In genomic region chr12:72197434-72197833, GRCm38 (mm10) we compare ENCODE assay signal across 29 mouse cellular contexts. TPM values are rescaled to one million over a fixed set of nuclear protein-coding genes. Genes with fewer than 3 reads are reported as not detected.
DNase-seq lines count a peak whose midpoint lies in the region; ATAC-seq and TF ChIP-seq lines count a peak whose summit lies in the region.
"Had no signal": no experiment of that assay in that cellular context is flagged by ENCODE, and none has a peak within 500 bp of the region (broad histone marks: within the 10 kb centered on the region; RNA-seq: fewer than 3 reads in every experiment).

No protein-coding gene starts in this region.

- TF ChIP-seq CTCF in heart, adult 2 months (IDR thresholded peaks at IDR 0.05): no peak
- TF ChIP-seq CTCF in heart, postnatal 0 days (IDR thresholded peaks at IDR 0.05; ENCODE audit: low read depth): no peak
- no peak for TF ChIP-seq CTCF in lung, embryonic 14.5 days (IDR thresholded peaks at IDR 0.05; ENCODE audit: low read depth)
- TF ChIP-seq CTCF in CH12.LX (conservative IDR thresholded peaks at IDR 0.05 in 1 of 2, IDR thresholded peaks at IDR 0.05 in 1 of 2; ENCODE audit: low read depth in 2 of 2, low read length in 2 of 2): no peak

- H3K9ac ChIP-seq in heart, adult 2 months (ENCODE audit: low read depth, low read length): no peak overlapping the region
- H3K9ac ChIP-seq in heart, postnatal 0 days (replicated peaks; ENCODE audit: low read depth, low read length): no peak overlapping the region
- H3K9ac ChIP-seq in heart, embryonic 11.5 days (ENCODE audit: low read depth, low read length): no peak overlapping the region
- H3K9ac ChIP-seq in lung, embryonic 14.5 days: no peak overlapping the region
- no peak overlapping the region for H3K9ac ChIP-seq in CH12.LX (ENCODE audit: insufficient read depth, low read depth)
- H3K9ac ChIP-seq: forebrain, embryonic 13.5 days; hindbrain, embryonic 13.5 days had no signal

- dilution Hi-C loops in CH12.LX (cut with MboI; ENCODE audit: extremely low pct_ligation_motif_present, extremely low pct_unique_long_range_greater_than_20kb, low sequenced_read_pairs): no loop called here

- no peaks in the 10 kb centered on the region for H3K36me3 ChIP-seq in heart, adult 2 months (ENCODE audit: control insufficient read depth, insufficient read depth, low read length)
- no peaks in the 10 kb centered on the region for H3K36me3 ChIP-seq in heart, postnatal 0 days (replicated peaks; ENCODE audit: control insufficient read depth, insufficient read depth, low read length)
- H3K36me3 ChIP-seq in heart, embryonic 11.5 days (ENCODE audit: control insufficient read depth, insufficient read depth, low read length): no peaks in the 10 kb centered on the region
- no peaks in the 10 kb centered on the region for H3K36me3 ChIP-seq in lung, embryonic 14.5 days (ENCODE audit: insufficient read depth)
- H3K36me3 ChIP-seq in CH12.LX (replicated peaks in 1 of 2; ENCODE audit: control insufficient read depth in 1 of 2, insufficient read depth in 1 of 2, low read length in 1 of 2): no peaks in the 10 kb centered on the region
- H3K36me3 ChIP-seq: forebrain, embryonic 10.5 days had no signal

- no peak for TF ChIP-seq RAD21 in CH12.LX (IDR thresholded peaks at IDR 0.05; ENCODE audit: low read depth, low read length)

- peak overlapping the region; percentile 52 for H3K27ac ChIP-seq in heart, adult 2 months
- 0 out of 2 replicates have a peak overlapping the region, but pooled peaks have one; percentile 12 for H3K27ac ChIP-seq in heart, postnatal 0 days (ENCODE audit: low read depth)
- H3K27ac ChIP-seq in heart, embryonic 11.5 days (ENCODE audit: low read depth, low read length): no peak overlapping the region
- no peak overlapping the region for H3K27ac ChIP-seq in lung, embryonic 14.5 days (ENCODE audit: low read depth)
- no peak overlapping the region for H3K27ac ChIP-seq in CH12.LX (ENCODE audit: insufficient read depth, low read depth)
- H3K27ac ChIP-seq: hindbrain, embryonic 13.5 days had no signal

- peaks cover 3% of the 10 kb centered on the region; the same call in 1 of the 2 replicates for H3K4me1 ChIP-seq in heart, adult 2 months (ENCODE audit: control insufficient read depth, insufficient read depth, low read length)
- no peaks in the 10 kb centered on the region for H3K4me1 ChIP-seq in heart, postnatal 0 days (ENCODE audit: control insufficient read depth, insufficient read depth)
- H3K4me1 ChIP-seq in heart, embryonic 11.5 days (ENCODE audit: control insufficient read depth, insufficient read depth, low read length): no peaks in the 10 kb centered on the region
- H3K4me1 ChIP-seq in lung, embryonic 14.5 days (ENCODE audit: insufficient read depth): 0 out of 2 replicates have a peak, but pooled peaks cover 4% of the 10 kb centered on the region
- H3K4me1 ChIP-seq in CH12.LX (ENCODE audit: control insufficient read depth in 1 of 2, insufficient read depth in 2 of 2): peaks cover 12 to 16% of the 10 kb centered on the region in 2 experiments

- H3K9me3 ChIP-seq in heart, postnatal 0 days (replicated peaks; ENCODE audit: control insufficient read depth, low read length): no peaks in the 10 kb centered on the region
- H3K9me3 ChIP-seq in heart, embryonic 11.5 days (replicated peaks; ENCODE audit: control insufficient read depth, low read length): no peaks in the 10 kb centered on the region
- H3K9me3 ChIP-seq in lung, embryonic 14.5 days (ENCODE audit: low read depth, low read length): no peaks in the 10 kb centered on the region
- H3K9me3 ChIP-seq in CH12.LX (replicated peaks; ENCODE audit: low read length): no peaks in the 10 kb centered on the region
- H3K9me3 ChIP-seq: forebrain, embryonic 10.5 days; forebrain, embryonic 13.5 days; hindbrain, embryonic 13.5 days had no signal

- intact Hi-C loops in heart, adult 2 months (cut with DNase I): no loop called here
- intact Hi-C loops in heart, postnatal 25 days (cut with DNase I): no loop called here

- no peak for TF ChIP-seq EP300 in heart, adult 2 months (IDR thresholded peaks at IDR 0.05; ENCODE audit: insufficient read depth, low read depth, low read length)
- TF ChIP-seq EP300 in heart, postnatal 0 days (IDR thresholded peaks at IDR 0.05; ENCODE audit: low read depth): no peak
- TF ChIP-seq EP300 in CH12.LX (IDR thresholded peaks at IDR 0.05; ENCODE audit: low read length): no peak

- in situ Hi-C loops in CH12.LX (cut with MboI; ENCODE audit: low pct_ligation_motif_present, low pct_unique_long_range_greater_than_20kb, low sequenced_read_pairs): no loop called here

- no peak for TF ChIP-seq POLR2A in heart, adult 2 months (IDR thresholded peaks at IDR 0.05; ENCODE audit: insufficient read depth, low read depth, low read length)
- no peak for TF ChIP-seq POLR2A in CH12.LX (IDR thresholded peaks at IDR 0.05; ENCODE audit: low read depth, low read length)

- no peak overlapping the region for H3K4me2 ChIP-seq in heart, postnatal 0 days (ENCODE audit: low read depth, low read length)
- H3K4me2 ChIP-seq in heart, embryonic 11.5 days: no peak overlapping the region
- no peak overlapping the region; the same call in 1 of the 2 replicates for H3K4me2 ChIP-seq in lung, embryonic 14.5 days
- H3K4me2 ChIP-seq in CH12.LX (ENCODE audit: insufficient read depth, low read depth, poor library complexity, severe bottlenecking): no peak overlapping the region

- no peak overlapping the region for H3K4me3 ChIP-seq in heart, adult 2 months
- H3K4me3 ChIP-seq in heart, postnatal 0 days (ENCODE audit: low read depth, low read length): no peak overlapping the region
- H3K4me3 ChIP-seq in heart, embryonic 11.5 days (ENCODE audit: low read depth, low read length): no peak overlapping the region
- no peak overlapping the region for H3K4me3 ChIP-seq in lung, embryonic 14.5 days (ENCODE audit: low read depth, low read length)
- no peak overlapping the region for H3K4me3 ChIP-seq in CH12.LX (replicated peaks in 1 of 3; ENCODE audit: low read depth in 2 of 3, low read length in 2 of 3, poor library complexity in 1 of 3)
- H3K4me3 ChIP-seq: forebrain, embryonic 10.5 days; forebrain, embryonic 13.5 days; hindbrain, embryonic 13.5 days had no signal

- 32% methylated on average over 7 of the region's 7 CpGs for WGBS in heart, adult 2 months
- WGBS in heart, postnatal 0 days: 38% methylated on average over 7 of the region's 7 CpGs
- WGBS in heart, embryonic 11.5 days (ENCODE audit: insufficient replicate concordance): 59% methylated on average over 7 of the region's 7 CpGs
- 45% methylated on average over 7 of the region's 7 CpGs for WGBS in lung, embryonic 14.5 days

- no peaks in the 10 kb centered on the region for H3K27me3 ChIP-seq in heart, adult 2 months (ENCODE audit: control insufficient read depth, insufficient read depth, low read length)
- H3K27me3 ChIP-seq in heart, postnatal 0 days (ENCODE audit: control insufficient read depth, insufficient read depth, low read length): no peaks in the 10 kb centered on the region
- H3K27me3 ChIP-seq in heart, embryonic 11.5 days (ENCODE audit: control insufficient read depth, insufficient read depth, low read length): no peaks in the 10 kb centered on the region
- H3K27me3 ChIP-seq in lung, embryonic 14.5 days (ENCODE audit: insufficient read depth, low read length): no peaks in the 10 kb centered on the region
- H3K27me3 ChIP-seq in CH12.LX (replicated peaks): no peaks in the 10 kb centered on the region
- H3K27me3 ChIP-seq: forebrain, embryonic 13.5 days; hindbrain, embryonic 13.5 days had no signal

- ATAC-seq in heart, postnatal 0 days (ENCODE audit: insufficient read depth, low read depth): 0 out of 2 replicates have a peak, but pooled peaks have one; percentile 24
- no peak for ATAC-seq in heart, embryonic 11.5 days (replicated peaks; ENCODE audit: insufficient number of reproducible peaks, low FRiP score, low TSS enrichment)
- peak; percentile 44; the same call in 1 of the 2 replicates for ATAC-seq in lung, embryonic 14.5 days (ENCODE audit: insufficient read depth)
- ATAC-seq: inflammation-experienced regulatory T-cells, adult 6 months had no signal

- no peak for DNase-seq in heart, adult 2 months
- no peak for DNase-seq in heart, postnatal 25 days (ENCODE audit: low spot score)
- no peak for DNase-seq in heart, postnatal 0 days (ENCODE audit: low spot score)
- peak; percentile 54 for DNase-seq in lung, embryonic 14.5 days
- no peak for DNase-seq in lung, postnatal 36 days
- no peak for DNase-seq in CH12.LX (ENCODE audit: extremely low read depth)
- DNase-seq in cerebellum, postnatal 10 days: no peak
- DNase-seq: adrenal gland, adult 2 months; cerebellum, adult 8-10 months; gastrocnemius, postnatal 10 days; gastrocnemius, postnatal 36 days; kidney, adult 18-20 months had no signal

- no peaks in the 10 kb centered on the region for H3K79me2 ChIP-seq in heart, adult 2 months (replicated peaks; ENCODE audit: control insufficient read depth, insufficient read depth, low read length)
- H3K79me2 ChIP-seq in CH12.LX (replicated peaks; ENCODE audit: control insufficient read depth, extremely low read depth, insufficient read depth, poor library complexity, severe bottlenecking): no peaks in the 10 kb centered on the region

TF ChIP-seq in CH12.LX, 34 proteins besides CTCF, POLR2A, EP300 and RAD21:
- no peak for TF ChIP-seq UBTF (IDR thresholded peaks at IDR 0.05; ENCODE audit: low read depth, low read length)
- no peak for TF ChIP-seq MXI1 (IDR thresholded peaks at IDR 0.05; ENCODE audit: low read depth, low read length)
- TF ChIP-seq ELF1 (IDR thresholded peaks at IDR 0.05; ENCODE audit: low read depth, low read length): no peak
- peak; percentile 76 for TF ChIP-seq MAFK (IDR thresholded peaks at IDR 0.05; ENCODE audit: insufficient replicate concordance, low read length)

RNA-seq across cellular contexts. Expression of gene Ccdc175, which starts 12.6 kb away (rescaled TPM):
- total RNA-seq in heart, adult 2 months (2021): not detected
- not detected in 2 replicates for polyA plus RNA-seq in heart, adult 2 months (2012; rRNA removed)
- total RNA-seq in heart, postnatal 25 days (2021): not detected
- total RNA-seq in heart, postnatal 0 days (2014; rRNA removed; ENCODE audit: low replicate concordance): not detected in 2 replicates
- not detected in 2 replicates for polyA plus RNA-seq in heart, postnatal 0 days (2015; fragmentation: Nextera tagmentation; extraction: Ambion mirVana)
- not detected in 2 replicates for polyA plus RNA-seq in heart, embryonic 11.5 days (2014; fragmentation: Nextera tagmentation; extraction: Ambion mirVana)
- polyA plus RNA-seq in lung, embryonic 14.5 days (2014; fragmentation: Nextera tagmentation; extraction: Ambion mirVana): not detected in 2 replicates
- total RNA-seq in CH12.LX (2012; rRNA removed) (not detected in 2 replicates), CH12.LX (2014; rRNA removed) (not detected in 2 replicates)
- polyA plus RNA-seq in CH12.LX (2012; ENCODE audit: insufficient read length, low read depth): not detected in 2 replicates
- total RNA-seq: adrenal gland, adult 2 months; adrenal gland, postnatal 14 days; adrenal gland, postnatal 4 days; gastrocnemius, adult 18-20 months; gastrocnemius, postnatal 10 days; gastrocnemius, postnatal 36 days; granulocyte monocyte progenitor cell, adult 5-6 weeks; hematopoietic stem cell, adult 5-6 weeks; MEL had no signal
- polyA plus RNA-seq: adrenal gland, adult 2 months; embryonic facial prominence, embryonic 11.5 days; embryonic facial prominence, embryonic 14.5 days; forebrain, embryonic 10.5 days; forebrain, embryonic 13.5 days; forebrain, embryonic 16.5 days; heart, embryonic 16.5 days; hindbrain, embryonic 13.5 days; hindbrain, embryonic 16.5 days; intestine, embryonic 16.5 days had no signal

Comparison
In these comparisons a context has a peak if more than half of its experiments do, and no peak if none do; other contexts are left out.
1. H3K27ac ChIP-seq: peak in heart, adult 2 months (single experiment) and heart, postnatal 0 days (single experiment); none in heart, embryonic 11.5 days (single experiment), lung, embryonic 14.5 days (single experiment) and CH12.LX (single experiment).